Mouse (Mus musculus) WW6 (cell line): ENCODE measurements at regions not wholly inside any gene's neighbourhood (a gene's known extent, or its start where the extent isn't known, plus 50 kb on each side); places are given as distances from the start of the nearest gene placed in this dataset.
"Not testable (repeated sequence)": the region's sequence is repeated elsewhere in the genome, so short reads cannot be mapped to it uniquely, and the experiment has no call there.

Source experiments
- DNase-seq: peaks from one replicate; pipeline ENCODE4 v3.0.0-alpha.2; 2013; ENCODE audit warnings: low read depth, low spot score

GRCm38 (mm10) chr7:137629540-137629939 lies 192.1 kb downstream of the Glrx3 start:
- DNase-seq, result no peak

GRCm38 (mm10) chr7:137648621-137649020 lies 211.2 kb downstream of the Glrx3 start:
- DNase-seq, result no peak

- DNase-seq, result no peak
These were observed 212.2 kb downstream of the Glrx3 start for GRCm38 (mm10) chr7:137649650-137650049.

GRCm38 (mm10) chr7:137653837-137654236 lies 216.4 kb downstream of the Glrx3 start:
- DNase-seq, result no peak

- no peak for DNase-seq
These were observed 229.8 kb downstream of the Glrx3 start for GRCm38 (mm10) chr7:137667165-137667564.

GRCm38 (mm10) chr7:137671156-137671555 lies 233.7 kb downstream of the Glrx3 start:
- no peak for DNase-seq

GRCm38 (mm10) chr7:137674596-137674995 lies 237.2 kb downstream of the Glrx3 start:
- DNase-seq, result no peak

GRCm38 (mm10) chr7:137675381-137675780 lies 238.0 kb downstream of the Glrx3 start:
- DNase-seq, result no peak

- DNase-seq, result no peak
These were observed 247.4 kb downstream of the Glrx3 start for GRCm38 (mm10) chr7:137684826-137685225.

- no peak for DNase-seq
These were observed 247.9 kb downstream of the Glrx3 start for GRCm38 (mm10) chr7:137685320-137685719.

GRCm38 (mm10) chr7:137696831-137697230 lies 259.4 kb downstream of the Glrx3 start:
- DNase-seq, result no peak

GRCm38 (mm10) chr7:137698501-137698900 lies 261.1 kb downstream of the Glrx3 start:
- DNase-seq, result not testable (repeated sequence)

GRCm38 (mm10) chr7:137712862-137713261 lies 275.4 kb downstream of the Glrx3 start:
- no peak for DNase-seq

- no peak for DNase-seq
These were observed 276.4 kb downstream of the Glrx3 start for GRCm38 (mm10) chr7:137713856-137714255.

- no peak for DNase-seq
These were observed 277.0 kb downstream of the Glrx3 start for GRCm38 (mm10) chr7:137714318-137714962.

GRCm38 (mm10) chr7:137715126-137715900 lies 277.9 kb downstream of the Glrx3 start:
- no peak for DNase-seq

- no peak for DNase-seq
These were observed 286.1 kb downstream of the Glrx3 start for GRCm38 (mm10) chr7:137723361-137724040.

- DNase-seq, result no peak
These were observed 288.6 kb downstream of the Glrx3 start for GRCm38 (mm10) chr7:137726031-137726430.

- no peak for DNase-seq
These were observed 298.6 kb downstream of the Glrx3 start for GRCm38 (mm10) chr7:137735873-137736527.

GRCm38 (mm10) chr7:137741702-137742101 lies 304.3 kb downstream of the Glrx3 start:
- no peak for DNase-seq

- DNase-seq, result no peak
These were observed 304.9 kb downstream of the Glrx3 start for GRCm38 (mm10) chr7:137742297-137742751.

GRCm38 (mm10) chr7:137745575-137745974 lies 308.2 kb downstream of the Glrx3 start:
- DNase-seq, result no peak
